Mouse (Mus musculus) brain, embryonic 14.5 days (tissue): Measurements from ENCODE around the gene Itpr1.

Source experiments
- CTCF ChIP-seq: fragments of 200-500 bp; IDR thresholded peaks from 2 replicates; pipeline ENCODE4 v1.5.1; 2012; ENCODE audit warnings: inconsistent platforms, mild to moderate bottlenecking, moderate library complexity, borderline replicate concordance; ENCODE audit not compliant: insufficient read depth, insufficient read length; ENCODE audit errors: extremely low read depth
- POLR2A ChIP-seq: fragments of 200-500 bp; IDR thresholded peaks from 2 replicates; pipeline ENCODE4 v1.6.1; 2012; ENCODE audit warnings: mild to moderate bottlenecking, inconsistent platforms, borderline replicate concordance; ENCODE audit not compliant: poor library complexity, insufficient read depth, insufficient read length, severe bottlenecking; ENCODE audit errors: extremely low read depth

DNA sequence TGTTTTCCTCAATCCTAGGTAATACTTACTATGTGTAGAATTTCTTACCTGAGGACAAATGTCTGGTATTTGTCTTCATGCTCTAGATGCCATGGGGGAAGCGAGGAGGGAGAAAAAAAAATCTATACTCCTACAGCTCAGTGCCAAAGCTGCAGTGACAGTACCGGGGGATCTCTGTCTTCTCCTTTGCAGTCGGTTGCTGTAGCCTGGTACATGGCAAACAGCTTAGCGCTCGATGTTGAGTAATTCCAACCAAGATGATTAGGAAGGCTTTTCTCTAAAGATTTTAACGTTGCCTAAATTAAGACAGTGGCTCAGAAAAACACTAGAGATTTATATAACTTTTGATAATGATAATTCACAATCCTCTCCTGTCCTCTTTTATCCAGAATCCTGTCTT is 221.9 kb downstream of the Itpr1 start:
- TF ChIP-seq CTCF (no peak), POLR2A (no peak)
